Mouse (Mus musculus) heart, embryonic 16.5 days (tissue): ENCODE measurements around the gene Coq10a. TPM values are rescaled to one million over a fixed set of nuclear protein-coding genes. Genes with fewer than 3 reads are reported as not detected.

Experiments used
- ATAC-seq: fragments of 200-750 bp; cut with Nextera tagmentation; replicated peaks from 2 replicates; pipeline ENCODE4 v1.8.0; 2017; ENCODE audit warnings: moderate number of reproducible peaks; ENCODE audit not compliant: insufficient read depth, low FRiP score; ENCODE audit errors: extremely low read depth
- H3K27ac ChIP-seq: fragments of 300-500 bp; sonication (generic); 2 replicates; pipeline ENCODE4 v1.5.1; 2014; ENCODE audit warnings: mild to moderate bottlenecking, low read length, control low read depth, moderate library complexity
- H3K27me3 ChIP-seq: fragments of 300-500 bp; sonication (generic); 2 replicates; pipeline ENCODE4 v1.6.1; 2014; ENCODE audit warnings: low read length, mixed read lengths; ENCODE audit not compliant: control insufficient read depth, insufficient read depth
- H3K36me3 ChIP-seq: fragments of 300-500 bp; sonication (generic); 2 replicates; pipeline ENCODE4 v1.6.1; 2014; ENCODE audit not compliant: control insufficient read depth, insufficient read depth
- H3K4me1 ChIP-seq: fragments of 300-500 bp; sonication (generic); 2 replicates; pipeline ENCODE4 v1.6.1; 2014; ENCODE audit warnings: low read length, mixed read lengths; ENCODE audit not compliant: control insufficient read depth, insufficient read depth
- H3K4me2 ChIP-seq: fragments of 300-500 bp; sonication (generic); 2 replicates; pipeline ENCODE4 v1.6.1; 2014; ENCODE audit warnings: low read depth, mild to moderate bottlenecking, control low read depth, low read length
- H3K4me3 ChIP-seq: fragments of 300-500 bp; sonication (generic); 2 replicates; pipeline ENCODE4 v1.5.1; 2014; ENCODE audit warnings: mild to moderate bottlenecking, control low read depth, low read length
- H3K9ac ChIP-seq: fragments of 300-500 bp; sonication (generic); 2 replicates; pipeline ENCODE4 v1.6.1; 2014; ENCODE audit warnings: low read length, control low read depth
- H3K9me3 ChIP-seq: fragments of 300-500 bp; sonication (generic); replicated peaks from 2 replicates; pipeline ENCODE4 v1.6.1; 2016; ENCODE audit warnings: low read length; ENCODE audit not compliant: control insufficient read depth
- WGBS: fragments of 180-500 bp; shearing (Covaris S2); extraction: QIAGEN DNeasy Blood & Tissue Kit; methylation state at CpG from one replicate; pipeline ENCODE4 v1.1.7; 2014; 5-methylcytosine and 5-hydroxymethylcytosine counted together
- polyA plus RNA-seq: library from polyadenylated mRNA; unstranded; fragments of >200 nt; fragmentation: Nextera tagmentation; extraction: Ambion mirVana; gene quantifications from 2 replicates; pipeline ENCODE4 v1.2.1, GENCODE M21; 2015

Coq10a gene
- polyA plus RNA-seq, 1 experiment from 2014 or later: 13.4 TPM

- H3K4me1 ChIP-seq: peaks cover 16% of the 10 kb centered on the region
- ATAC-seq: no peak
- H3K36me3 ChIP-seq: peaks cover 33% of the 10 kb centered on the region
- H3K9me3 ChIP-seq: peaks cover 4% of the 10 kb centered on the region
- H3K27ac ChIP-seq: peak overlapping the region; percentile 93
- no peaks in the 10 kb centered on the region for H3K27me3 ChIP-seq
- peak overlapping the region; percentile 93 for H3K4me2 ChIP-seq
- H3K4me3 ChIP-seq: peak overlapping the region; percentile 95
- H3K9ac ChIP-seq: peak overlapping the region; percentile 99
- 62% methylated on average over 14 of the region's 14 CpGs for WGBS
These were observed 9.2 kb upstream of the Coq10a start for GRCm38 (mm10) chr10:128377940-128378448.

DNA sequence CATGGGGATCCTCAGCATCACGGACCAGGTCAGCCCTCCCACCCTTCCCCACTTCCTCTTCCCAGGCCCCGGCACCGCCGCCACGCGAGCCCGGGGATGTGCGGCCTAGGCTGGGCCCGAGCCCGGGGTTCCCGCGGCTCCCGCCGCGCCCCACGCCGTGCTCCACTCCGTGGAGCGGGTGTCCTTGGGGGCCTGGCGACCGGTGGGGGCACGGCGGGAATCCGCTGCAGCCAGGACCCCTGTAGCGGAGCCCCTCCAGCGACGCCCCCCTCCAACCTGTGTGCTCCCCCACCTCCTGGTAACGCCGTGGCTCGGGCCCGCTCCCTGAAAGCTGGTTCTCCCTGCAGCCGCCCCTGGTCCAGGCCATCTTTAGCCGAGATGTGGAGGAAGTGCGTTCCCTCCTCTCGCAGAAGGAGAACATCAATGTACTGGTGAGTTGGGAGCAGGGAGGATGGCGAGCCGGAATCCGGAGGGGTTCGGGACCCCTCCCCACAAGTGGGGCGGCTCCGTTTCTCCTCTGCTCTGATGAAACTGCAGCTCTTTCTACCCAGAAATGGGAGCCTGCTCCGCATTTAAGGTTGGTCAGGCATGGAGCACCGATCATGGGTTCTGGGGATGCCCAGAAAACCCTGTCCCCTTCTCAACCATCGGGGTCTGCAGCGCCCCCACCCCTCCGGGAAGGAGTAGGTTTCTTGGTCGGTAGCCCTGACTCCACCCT, 8.6 kb upstream of the Coq10a start:
- Histone ChIP-seq H3K27me3 (no peaks in the 10 kb centered on the region), H3K36me3 (peaks cover 27% of the 10 kb centered on the region), H3K4me2 (peak overlapping the region; percentile 93), H3K4me1 (peaks cover 18% of the 10 kb centered on the region), H3K4me3 (peak overlapping the region; percentile 95), H3K9me3 (peaks cover 4% of the 10 kb centered on the region), H3K27ac (peak overlapping the region; percentile 93), H3K9ac (peak overlapping the region; percentile 99)
- 0% methylated on average over 43 of the region's 47 CpGs for WGBS
- peak; percentile 43 for ATAC-seq

DNA sequence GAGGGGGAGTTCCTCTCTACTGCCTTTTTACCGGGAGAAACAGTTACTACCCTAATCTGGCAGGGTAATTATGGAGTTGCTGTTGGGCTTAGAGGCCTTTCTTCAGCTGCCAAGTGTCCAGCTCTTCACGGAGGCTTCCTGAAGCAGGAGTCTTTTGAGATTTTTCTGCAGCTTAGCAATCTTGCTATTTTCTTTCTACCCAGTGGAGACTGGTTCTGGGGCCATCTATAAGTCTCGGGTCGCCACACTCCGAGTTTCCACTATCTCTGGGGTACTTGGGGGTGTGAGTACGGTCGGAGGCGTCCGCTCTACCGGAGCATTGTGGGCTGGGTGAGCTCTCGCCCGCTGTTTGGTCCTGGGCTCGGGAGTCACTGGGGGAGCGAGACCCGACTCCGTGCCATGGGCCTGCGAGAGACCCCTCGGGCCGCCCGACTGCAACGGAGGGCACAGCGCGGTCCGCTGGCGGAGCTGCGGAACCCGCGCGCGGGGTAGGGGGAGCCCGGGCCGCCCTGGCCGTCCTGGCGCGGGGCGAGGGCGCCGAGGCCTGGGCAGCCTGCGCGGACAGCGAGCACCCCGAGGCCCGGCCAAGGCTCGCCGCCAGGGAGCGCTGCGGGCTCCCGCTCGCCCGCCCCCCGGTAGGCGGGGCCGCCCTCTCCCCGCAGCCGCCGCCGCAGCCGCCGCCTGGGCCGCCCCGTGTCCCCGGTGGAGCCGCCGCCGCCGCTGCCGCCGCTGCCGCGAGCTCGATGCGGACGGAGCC, 7.8 kb upstream of the Coq10a start, which contains the start of gene Ankrd52:
Gene Ankrd52 (plus strand): TSS at position 661 of the 757 bp plus-strand sequence.
- Histone ChIP-seq H3K4me1 (peaks cover 18% of the 10 kb centered on the region), H3K36me3 (peaks cover 19% of the 10 kb centered on the region)
- whole genome bisulfite sequencing: under 1% methylated on average over 69 of the region's 73 CpGs

DNA sequence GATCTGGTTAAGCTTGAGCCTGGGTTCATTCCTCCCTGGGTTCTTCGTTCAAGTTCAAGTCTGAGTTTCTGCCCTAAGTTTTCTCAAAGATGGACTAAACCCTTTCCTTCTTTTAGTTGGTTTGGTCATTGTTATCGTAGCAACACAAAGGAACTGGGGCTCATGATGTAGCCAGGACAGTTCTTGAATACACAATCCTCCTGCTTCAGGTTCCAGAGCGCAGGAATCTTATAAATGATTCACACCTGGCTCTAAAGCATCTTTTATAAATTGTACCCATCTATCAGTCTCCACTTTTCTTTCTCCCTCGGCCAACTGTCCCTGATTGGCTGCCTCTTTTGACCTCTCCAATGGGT, 7.3 kb upstream of the Coq10a start:
- 55% methylated on average over 4 of the region's 4 CpGs for whole genome bisulfite sequencing
- Histone ChIP-seq H3K27ac (peak overlapping the region; percentile 93), H3K4me2 (peak overlapping the region; percentile 93), H3K36me3 (peaks cover 15% of the 10 kb centered on the region), H3K4me1 (peaks cover 18% of the 10 kb centered on the region), H3K4me3 (peak overlapping the region; percentile 95), H3K9me3 (peaks cover 4% of the 10 kb centered on the region), H3K27me3 (no peaks in the 10 kb centered on the region), H3K9ac (peak overlapping the region; percentile 99)
- ATAC-seq: no peak

More for the DNA sequence above, 7.8 kb upstream of the Coq10a start, which contains the start of gene Ankrd52:
- H3K9ac ChIP-seq: peak within 1 kb of the TSS; percentile 99
- H3K4me3 ChIP-seq: peak within 1 kb of the TSS; percentile 95
- H3K4me2 ChIP-seq: peak within 1 kb of the TSS; percentile 93
- peak; percentile 91 for ATAC-seq
- no peaks in the 10 kb centered on the region for H3K27me3 ChIP-seq
- H3K27ac ChIP-seq: peak within 1 kb of the TSS; percentile 93
- H3K9me3 ChIP-seq: peaks cover 4% of the 10 kb centered on the region

GRCm38 (mm10) chr10:128374393-128374792, 5.6 kb upstream of the Coq10a start:
- H3K36me3 ChIP-seq: peaks cover 6% of the 10 kb centered on the region; the same call in 1 of the 2 replicates
- ATAC-seq: no peak
- WGBS: 80% methylated on average over 6 of the region's 6 CpGs

GRCm38 (mm10) chr10:128372989-128373748, 4.4 kb upstream of the Coq10a start:
- H3K4me3 ChIP-seq: no peak overlapping the region
- H3K9ac ChIP-seq: no peak overlapping the region
- H3K9me3 ChIP-seq: peaks cover 4% of the 10 kb centered on the region
- no peak overlapping the region for H3K4me2 ChIP-seq
- peaks cover 18% of the 10 kb centered on the region for H3K4me1 ChIP-seq
- 47% methylated on average over 6 of the region's 6 CpGs for WGBS
- H3K27ac ChIP-seq: peak overlapping the region; percentile 53
- H3K36me3 ChIP-seq: no peaks in the 10 kb centered on the region
- no peak for ATAC-seq
- no peaks in the 10 kb centered on the region for H3K27me3 ChIP-seq

More at GRCm38 (mm10) chr10:128374393-128374792, 5.6 kb upstream of the Coq10a start:
- H3K4me1 ChIP-seq: peaks cover 21% of the 10 kb centered on the region
- H3K9ac ChIP-seq: no peak overlapping the region
- H3K4me2 ChIP-seq: no peak overlapping the region
- H3K27ac ChIP-seq: no peak overlapping the region
- H3K27me3 ChIP-seq: no peaks in the 10 kb centered on the region
- H3K4me3 ChIP-seq: no peak overlapping the region
- H3K9me3 ChIP-seq: peaks cover 4% of the 10 kb centered on the region

DNA sequence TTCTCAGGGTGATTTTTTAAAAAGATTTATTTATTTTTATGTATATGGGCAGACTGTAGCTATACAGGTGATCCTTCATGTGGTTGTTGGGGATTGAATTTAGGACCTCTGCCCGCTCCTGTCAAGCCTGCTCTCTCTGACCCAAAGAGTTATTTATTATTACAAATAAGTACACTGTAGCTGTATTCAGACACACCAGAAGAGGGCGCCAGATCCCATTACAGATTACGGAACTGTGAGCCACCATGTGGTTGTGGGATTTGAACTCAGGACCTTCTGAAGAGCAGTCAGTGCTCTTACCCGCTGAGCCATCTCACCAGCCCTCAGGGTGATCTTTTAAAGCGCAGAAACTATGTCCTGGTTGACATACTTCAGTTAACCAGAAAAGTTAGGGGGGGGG, 3.3 kb upstream of the Coq10a start:
- H3K9ac ChIP-seq: no peak overlapping the region
- H3K4me3 ChIP-seq: no peak overlapping the region
- ATAC-seq: no peak
- WGBS: 82% methylated on average over 5 of the region's 5 CpGs
- no peaks in the 10 kb centered on the region for H3K27me3 ChIP-seq
- peaks cover 4% of the 10 kb centered on the region for H3K9me3 ChIP-seq
- H3K4me1 ChIP-seq: peaks cover 23% of the 10 kb centered on the region
- no peak overlapping the region for H3K4me2 ChIP-seq
- H3K36me3 ChIP-seq: no peaks in the 10 kb centered on the region
- H3K27ac ChIP-seq: no peak overlapping the region

DNA sequence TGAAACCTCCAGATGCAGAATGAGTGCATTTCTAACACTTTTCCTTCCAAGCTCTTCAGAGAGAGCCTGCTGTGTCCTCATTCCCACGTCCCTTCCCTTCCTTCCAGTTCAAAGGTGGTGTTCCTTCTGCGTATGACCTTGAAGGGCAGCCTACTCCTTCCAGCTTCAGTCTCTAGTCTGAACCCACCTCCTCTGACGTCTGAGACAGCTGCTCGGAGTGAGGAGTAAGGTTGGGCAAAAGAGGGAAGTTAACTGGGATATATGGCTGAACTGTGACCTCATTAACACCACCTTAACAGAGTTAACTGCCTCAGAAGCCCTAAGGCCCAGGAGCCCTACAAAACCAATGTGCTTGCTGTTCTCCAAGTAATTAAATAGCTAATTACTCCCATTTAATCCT, 1.8 kb upstream of the Coq10a start:
- no peak for ATAC-seq
- H3K27me3 ChIP-seq: no peaks in the 10 kb centered on the region
- H3K36me3 ChIP-seq: no peaks in the 10 kb centered on the region
- 60% methylated on average over 4 of the region's 4 CpGs for WGBS
- H3K4me3 ChIP-seq: no peak overlapping the region
- H3K9me3 ChIP-seq: peaks cover 4% of the 10 kb centered on the region
- H3K4me2 ChIP-seq: no peak overlapping the region
- no peak overlapping the region for H3K27ac ChIP-seq
- H3K4me1 ChIP-seq: peaks cover 18% of the 10 kb centered on the region
- H3K9ac ChIP-seq: no peak overlapping the region
